Mouse (Mus musculus) MEL (cell line): ENCODE results near the gene Tbxas1. TPM values are rescaled to one million over a fixed set of nuclear protein-coding genes. Genes with fewer than 3 reads are reported as not detected.
A peak's percentile ranks its signal among the peaks of the same experiment; 100 is the strongest.

Experiments used
- DNase-seq: peaks from one replicate; pipeline ENCODE4 v3.0.0; 2011; ENCODE audit warnings: low read depth, low spot score
- H3K27ac ChIP-seq: 2 replicates; pipeline ENCODE4 v1.5.1; 2012; ENCODE audit warnings: low read depth, mild to moderate bottlenecking, control low read depth, low read length, moderate library complexity; ENCODE audit not compliant: control insufficient read depth
- H3K27me3 ChIP-seq, 2 experiments: fragments of 150-350 bp in 1 of 2; sonication (generic) in 1 of 2; 2 replicates each; pipeline ENCODE4 v1.6.1; 2012; ENCODE audit warnings: low read length in 2 of 2, mild to moderate bottlenecking in 2 of 2, improper control_type of control experiment in 1 of 2, moderate library complexity in 1 of 2; ENCODE audit not compliant: insufficient read depth in 2 of 2, control insufficient read depth in 1 of 2
- H3K36me3 ChIP-seq, 2 experiments: 2 replicates each; pipeline ENCODE4 v1.6.1; 2012 to 2014; ENCODE audit warnings: low read length in 2 of 2, improper control_type of control experiment in 1 of 2, inconsistent platforms in 1 of 2, mild to moderate bottlenecking in 1 of 2; ENCODE audit not compliant: insufficient read depth in 2 of 2, control insufficient read depth in 1 of 2
- H3K4me1 ChIP-seq, 2 experiments: fragments of 150-350 bp in 1 of 2; sonication (generic) in 1 of 2; 2 replicates each; pipeline ENCODE4 v1.6.1; 2012; ENCODE audit warnings: low read length in 2 of 2, improper control_type of control experiment in 1 of 2, mild to moderate bottlenecking in 1 of 2; ENCODE audit not compliant: insufficient read depth in 2 of 2, control insufficient read depth in 1 of 2
- H3K4me3 ChIP-seq, 2 experiments: fragments of 150-350 bp in 1 of 2; sonication (generic) in 1 of 2; 2 replicates each; pipeline ENCODE4 v1.5.1; 2012; ENCODE audit warnings: low read depth in 2 of 2, low read length in 2 of 2, mild to moderate bottlenecking in 2 of 2, moderate library complexity in 2 of 2, control low read depth in 1 of 2, improper control_type of control experiment in 1 of 2; ENCODE audit not compliant: control insufficient read depth in 1 of 2, insufficient read depth in 1 of 2
- H3K79me2 ChIP-seq: 2 replicates; pipeline ENCODE4 v1.6.1; 2012; ENCODE audit warnings: mild to moderate bottlenecking, low read length, moderate library complexity; ENCODE audit not compliant: control insufficient read depth, poor library complexity, insufficient read depth
- H3K9ac ChIP-seq: 2 replicates; pipeline ENCODE4 v1.6.1; 2012; ENCODE audit warnings: low read depth, mild to moderate bottlenecking, control low read depth, low read length, moderate library complexity; ENCODE audit not compliant: control insufficient read depth, poor library complexity, severe bottlenecking
- H3K9me3 ChIP-seq: fragments of 150-350 bp; sonication (generic); replicated peaks from 2 replicates; pipeline ENCODE4 v1.6.1; 2012; ENCODE audit warnings: mild to moderate bottlenecking, low read length, improper control_type of control experiment, moderate library complexity; ENCODE audit not compliant: insufficient read depth
- BHLHE40 ChIP-seq: IDR thresholded peaks from 2 replicates; pipeline ENCODE4 v1.6.1; 2012; ENCODE audit warnings: low read depth, mild to moderate bottlenecking, inconsistent platforms, low read length, improper control_type of control experiment, borderline replicate concordance
- CHD1 ChIP-seq: IDR thresholded peaks from 2 replicates; pipeline ENCODE4 v1.6.1; 2012; ENCODE audit warnings: low read depth, mild to moderate bottlenecking, inconsistent platforms, low read length, improper control_type of control experiment
- CHD2 ChIP-seq: IDR thresholded peaks from 2 replicates; pipeline ENCODE4 v1.6.1; 2011; ENCODE audit warnings: low read length, improper control_type of control experiment
- CTCF ChIP-seq, 3 experiments: IDR thresholded peaks in 2 of 3; conservative IDR thresholded peaks in 1 of 3; 2 replicates each; pipeline ENCODE4 v1.5.1; 2011 to 2012; ENCODE audit warnings: low read length in 3 of 3, low read depth in 2 of 3, mild to moderate bottlenecking in 2 of 3, improper control_type of control experiment in 1 of 3, inconsistent platforms in 1 of 3, mixed read lengths in 1 of 3, moderate library complexity in 1 of 3; ENCODE audit not compliant: control insufficient read depth in 1 of 3, insufficient read depth in 1 of 3, poor library complexity in 1 of 3, severe bottlenecking in 1 of 3
- E2F4 ChIP-seq: IDR thresholded peaks from 2 replicates; pipeline ENCODE4 v1.6.1; 2011; ENCODE audit warnings: low read depth, low read length, improper control_type of control experiment, borderline replicate concordance
- ELF1 ChIP-seq: IDR thresholded peaks from 2 replicates; pipeline ENCODE4 v1.6.1; 2014; ENCODE audit warnings: low read depth, mild to moderate bottlenecking, inconsistent platforms, low read length, improper control_type of control experiment, moderate library complexity
- EP300 ChIP-seq, 2 experiments: IDR thresholded peaks; 2 replicates each; pipeline ENCODE4 v1.6.1; 2011; ENCODE audit warnings: improper control_type of control experiment in 2 of 2, low read length in 2 of 2, low read depth in 1 of 2, mild to moderate bottlenecking in 1 of 2
- ETS1 ChIP-seq: IDR thresholded peaks from 2 replicates; pipeline ENCODE4 v1.6.1; 2012; ENCODE audit warnings: low read depth, mild to moderate bottlenecking, inconsistent platforms, low read length, improper control_type of control experiment, moderate library complexity
- GABPA ChIP-seq: IDR thresholded peaks from 2 replicates; pipeline ENCODE4 v1.6.1; 2012; ENCODE audit warnings: low read depth, mild to moderate bottlenecking, inconsistent platforms, low read length, improper control_type of control experiment, moderate library complexity
- GATA1 ChIP-seq: IDR thresholded peaks from 2 replicates; pipeline ENCODE4 v1.6.1; 2011; ENCODE audit warnings: low read depth, low read length, improper control_type of control experiment
- HCFC1 ChIP-seq: IDR thresholded peaks from 2 replicates; pipeline ENCODE4 v1.6.1; 2012; ENCODE audit warnings: low read depth, mild to moderate bottlenecking, inconsistent platforms, low read length, improper control_type of control experiment, moderate library complexity
- JUND ChIP-seq: IDR thresholded peaks from 2 replicates; pipeline ENCODE4 v1.6.1; 2011; ENCODE audit warnings: low read depth, mild to moderate bottlenecking, improper control_type of control experiment, low read length
- KAT2A ChIP-seq: conservative IDR thresholded peaks from 2 replicates; pipeline ENCODE4 v1.6.1; 2012; ENCODE audit warnings: low read depth, low read length, improper control_type of control experiment, inconsistent platforms
- MAFK ChIP-seq: IDR thresholded peaks from 2 replicates; pipeline ENCODE4 v1.6.1; 2011; ENCODE audit warnings: low read depth, mild to moderate bottlenecking, low read length, improper control_type of control experiment, borderline replicate concordance
- MAZ ChIP-seq: IDR thresholded peaks from 2 replicates; pipeline ENCODE4 v1.6.1; 2012; ENCODE audit warnings: low read depth, mild to moderate bottlenecking, inconsistent platforms, low read length, improper control_type of control experiment
- MEF2A ChIP-seq: IDR thresholded peaks from 2 replicates; pipeline ENCODE4 v1.6.1; 2014; ENCODE audit warnings: low read depth, mild to moderate bottlenecking, inconsistent platforms, low read length, improper control_type of control experiment; ENCODE audit not compliant: poor library complexity, insufficient replicate concordance, severe bottlenecking; ENCODE audit errors: extremely low read depth
- MXI1 ChIP-seq: IDR thresholded peaks from 2 replicates; pipeline ENCODE4 v1.6.1; 2011; ENCODE audit warnings: mild to moderate bottlenecking, low read depth, low read length, improper control_type of control experiment
- MYB ChIP-seq: IDR thresholded peaks from 2 replicates; pipeline ENCODE4 v1.6.1; 2011; ENCODE audit warnings: mild to moderate bottlenecking, low read depth, low read length, improper control_type of control experiment
- MYC ChIP-seq: IDR thresholded peaks from 2 replicates; pipeline ENCODE4 v1.6.1; 2011; ENCODE audit warnings: low read depth, mild to moderate bottlenecking, low read length, improper control_type of control experiment, moderate library complexity
- NELFE ChIP-seq: IDR thresholded peaks from 2 replicates; pipeline ENCODE4 v1.6.1; 2011; ENCODE audit warnings: low read depth, low read length, improper control_type of control experiment
- NRF1 ChIP-seq: IDR thresholded peaks from 2 replicates; pipeline ENCODE4 v1.6.1; 2014; ENCODE audit warnings: low read depth, mild to moderate bottlenecking, inconsistent platforms, low read length, improper control_type of control experiment, moderate library complexity; ENCODE audit not compliant: poor library complexity, insufficient read depth, severe bottlenecking
- POLR2A ChIP-seq, 2 experiments: IDR thresholded peaks; 2 replicates each; pipeline ENCODE4 v1.6.1; 2011 to 2012; ENCODE audit warnings: low read length in 2 of 2, mild to moderate bottlenecking in 2 of 2, control low read depth in 1 of 2, improper control_type of control experiment in 1 of 2, low read depth in 1 of 2, moderate library complexity in 1 of 2; ENCODE audit not compliant: control insufficient read depth in 1 of 2, insufficient read depth in 1 of 2, poor library complexity in 1 of 2
- POLR2AphosphoS2 ChIP-seq: IDR thresholded peaks from 2 replicates; pipeline ENCODE4 v1.6.1; 2011; ENCODE audit warnings: low read length, improper control_type of control experiment
- POLR2AphosphoS5 ChIP-seq: IDR thresholded peaks from 2 replicates; pipeline ENCODE4 v1.6.1; 2012; ENCODE audit warnings: low read depth, borderline replicate concordance, mild to moderate bottlenecking, inconsistent platforms, low read length, moderate library complexity, mixed read lengths
- RAD21 ChIP-seq: IDR thresholded peaks from 2 replicates; pipeline ENCODE4 v1.6.1; 2011; ENCODE audit warnings: mild to moderate bottlenecking, low read depth, low read length, improper control_type of control experiment
- RCOR1 ChIP-seq: IDR thresholded peaks from 2 replicates; pipeline ENCODE4 v1.6.1; 2012; ENCODE audit warnings: low read depth, mild to moderate bottlenecking, inconsistent platforms, low read length, improper control_type of control experiment
- SIN3A ChIP-seq: IDR thresholded peaks from 2 replicates; pipeline ENCODE4 v1.6.1; 2012; ENCODE audit warnings: low read length, improper control_type of control experiment, inconsistent platforms
- SMC3 ChIP-seq: IDR thresholded peaks from 2 replicates; pipeline ENCODE4 v1.6.1; 2011; ENCODE audit warnings: low read depth, low read length, improper control_type of control experiment
- TAL1 ChIP-seq: IDR thresholded peaks from 2 replicates; pipeline ENCODE4 v1.6.1; 2012; ENCODE audit warnings: mild to moderate bottlenecking, inconsistent platforms, low read length, moderate library complexity, mixed read lengths
- TCF12 ChIP-seq: IDR thresholded peaks from 2 replicates; pipeline ENCODE4 v1.6.1; 2014; ENCODE audit warnings: low read depth, mild to moderate bottlenecking, inconsistent platforms, low read length, improper control_type of control experiment, moderate library complexity
- UBTF ChIP-seq: IDR thresholded peaks from 2 replicates; pipeline ENCODE4 v1.6.1; 2012; ENCODE audit warnings: low read depth, mild to moderate bottlenecking, inconsistent platforms, low read length, improper control_type of control experiment, moderate library complexity, borderline replicate concordance; ENCODE audit not compliant: insufficient read depth
- USF1 ChIP-seq: IDR thresholded peaks from 2 replicates; pipeline ENCODE4 v1.6.1; 2014; ENCODE audit warnings: low read depth, mild to moderate bottlenecking, inconsistent platforms, low read length, improper control_type of control experiment, moderate library complexity
- ZC3H11A ChIP-seq: IDR thresholded peaks from 2 replicates; pipeline ENCODE4 v1.6.1; 2012; ENCODE audit warnings: low read depth, mild to moderate bottlenecking, inconsistent platforms, low read length, improper control_type of control experiment
- ZKSCAN1 ChIP-seq: IDR thresholded peaks from 2 replicates; pipeline ENCODE4 v1.6.1; 2012; ENCODE audit warnings: low read depth, mild to moderate bottlenecking, inconsistent platforms, low read length, improper control_type of control experiment, moderate library complexity
- ZMIZ1 ChIP-seq: IDR thresholded peaks from 2 replicates; pipeline ENCODE4 v1.6.1; 2012; ENCODE audit warnings: low read depth, mild to moderate bottlenecking, inconsistent platforms, low read length, improper control_type of control experiment, moderate library complexity
- ZNF384 ChIP-seq: IDR thresholded peaks from 2 replicates; pipeline ENCODE4 v1.6.1; 2012; ENCODE audit warnings: low read depth, mild to moderate bottlenecking, inconsistent platforms, low read length, improper control_type of control experiment
- polyA plus RNA-seq, 2 experiments: library from polyadenylated mRNA; stranded (reverse) in 1 of 2; unstranded in 1 of 2; fragments of >175 nt in 1 of 2; fragments of >200 nt in 1 of 2; gene quantifications; 2 replicates each; pipeline versions ENCODE4 v1.2.1 to v1.2.4; 2012; ENCODE audit warnings: low replicate concordance in 2 of 2, low read depth in 1 of 2; ENCODE audit not compliant: insufficient read length in 2 of 2, insufficient read depth in 1 of 2, missing spikeins in 1 of 2
- total RNA-seq: library from RNA; depleted of rRNA; stranded (reverse); fragments of 300-350 nt; gene quantifications from 2 replicates; pipeline ENCODE4 v1.2.3, GENCODE M21; 2012

Tbxas1 gene
- total and polyA plus RNA-seq, 3 experiments, result 0.54 to 2.7 TPM; not detected in 1

GRCm38 (mm10) chr6:38892017-38892416 is 16.8 kb downstream of the Tbxas1 start:
- Histone ChIP-seq H3K27ac (peak overlapping the region; percentile 11; the same call in 1 of the 2 replicates), H3K36me3 (peaks cover 0 to 19% of the 10 kb centered on the region in 2 experiments; a peak in 2 of 4 replicates), H3K27me3 (no peaks in the 10 kb centered on the region), H3K79me2 (no peaks in the 10 kb centered on the region), H3K9me3 (no peaks in the 10 kb centered on the region), H3K4me1 (peaks cover 14 to 20% of the 10 kb centered on the region in 2 experiments), H3K9ac (no peak overlapping the region), H3K4me3 (no peak overlapping the region)
- no peak for TF ChIP-seq NELFE
- no peak for TF ChIP-seq GABPA
- peak; percentile 73 for TF ChIP-seq BHLHE40
- TF ChIP-seq ZMIZ1, result no peak
- no peak for TF ChIP-seq USF1
- no peak for TF ChIP-seq ZC3H11A
- no peak for TF ChIP-seq MYB
- no peak for TF ChIP-seq CHD1
- TF ChIP-seq TAL1, result peak; percentile 83
- peak; percentile 87 for TF ChIP-seq GATA1
- TF ChIP-seq MXI1, result no peak
- 0 out of 2 replicates have a peak, but pooled peaks have one; percentile 50 for TF ChIP-seq MAZ
- TF ChIP-seq MEF2A, result peak; percentile 89; the same call in 1 of the 2 replicates
- TF ChIP-seq ZKSCAN1, result no peak
- TF ChIP-seq HCFC1, result no peak
- TF ChIP-seq SIN3A, result 0 out of 2 replicates have a peak, but pooled peaks have one; percentile 17
- TF ChIP-seq CTCF (IDR thresholded peaks at IDR 0.05 in 2 of 3, conservative IDR thresholded peaks at IDR 0.05 in 1 of 3; ENCODE audit: control insufficient read depth in 1 of 3, insufficient read depth in 1 of 3, low read depth in 2 of 3, low read length in 3 of 3, poor library complexity in 1 of 3, severe bottlenecking in 1 of 3), result no peak
- TF ChIP-seq POLR2AphosphoS5, result no peak
- TF ChIP-seq ETS1, result peak; percentile 87
- no peak for TF ChIP-seq POLR2A (IDR thresholded peaks at IDR 0.05; ENCODE audit: control insufficient read depth in 1 of 2, insufficient read depth in 1 of 2, low read depth in 1 of 2, low read length in 2 of 2, poor library complexity in 1 of 2)
- no peak for TF ChIP-seq RAD21
- no peak for TF ChIP-seq ELF1
- peak; percentile 85 to 89 for TF ChIP-seq EP300 (IDR thresholded peaks at IDR 0.05; ENCODE audit: low read depth in 1 of 2, low read length in 2 of 2)
- TF ChIP-seq CHD2, result no peak; the same call in 1 of the 2 replicates
- TF ChIP-seq NRF1, result no peak
- TF ChIP-seq KAT2A, result no peak; the same call in 1 of the 2 replicates
- TF ChIP-seq SMC3, result no peak
- TF ChIP-seq RCOR1, result peak; percentile 63
- TF ChIP-seq ZNF384, result peak; percentile 59
- TF ChIP-seq TCF12, result peak; percentile 89
- no peak for TF ChIP-seq MYC
- TF ChIP-seq POLR2AphosphoS2, result no peak
- no peak for TF ChIP-seq UBTF
- no peak for TF ChIP-seq E2F4
- peak; percentile 64; the same call in 1 of the 2 replicates for TF ChIP-seq MAFK
- TF ChIP-seq JUND, result 0 out of 2 replicates have a peak, but pooled peaks have one; percentile 15
- DNase-seq, result peak; percentile 58
